Mouse (Mus musculus): ENCODE measurements around the gene Lamc2. TPM values are rescaled to one million over a fixed set of nuclear protein-coding genes. Genes with fewer than 3 reads are reported as not detected.

Gene Lamc2
- polyA plus RNA-seq, 1 experiment from 2014 or later, result 1.2 TPM

- Histone ChIP-seq H3K9ac (replicated peaks) (no peak overlapping the region), H3K36me3 (no peaks in the 10 kb centered on the region)
- WGBS, result 84% methylated on average over 4 of the region's 4 CpGs
These were observed 63.5 kb downstream of the Lamc2 start for GRCm38 (mm10) chr1:153122764-153123163.

GRCm38 (mm10) chr1:153121320-153121719 is 64.9 kb downstream of the Lamc2 start:
- WGBS, result 89% methylated on average over 5 of the region's 5 CpGs
- Histone ChIP-seq H3K4me1 (no peaks in the 10 kb centered on the region), H3K9ac (replicated peaks) (no peak overlapping the region), H3K4me3 (no peak overlapping the region), H3K9me3 (no peaks in the 10 kb centered on the region), H3K27ac (replicated peaks) (no peak overlapping the region), H3K36me3 (no peaks in the 10 kb centered on the region), H3K27me3 (no peaks in the 10 kb centered on the region), H3K4me2 (replicated peaks) (no peak overlapping the region)
- no peak for ATAC-seq (replicated peaks)

More at GRCm38 (mm10) chr1:153122764-153123163, 63.5 kb downstream of the Lamc2 start:
- ATAC-seq (replicated peaks), result no peak
- Histone ChIP-seq H3K4me2 (replicated peaks) (no peak overlapping the region), H3K9me3 (no peaks in the 10 kb centered on the region), H3K4me1 (no peaks in the 10 kb centered on the region), H3K27ac (replicated peaks) (no peak overlapping the region), H3K27me3 (no peaks in the 10 kb centered on the region), H3K4me3 (no peak overlapping the region)

- no peaks in the 10 kb centered on the region for H3K9me3 ChIP-seq
- WGBS, result 79% methylated on average over 6 of the region's 6 CpGs
These were observed 65.7 kb downstream of the Lamc2 start for GRCm38 (mm10) chr1:153120544-153120943.

GRCm38 (mm10) chr1:153115315-153115714 is 70.9 kb downstream of the Lamc2 start:
- Histone ChIP-seq H3K9me3 (no peaks in the 10 kb centered on the region), H3K4me2 (replicated peaks) (no peak overlapping the region), H3K27me3 (no peaks in the 10 kb centered on the region), H3K9ac (replicated peaks) (no peak overlapping the region), H3K4me1 (no peaks in the 10 kb centered on the region), H3K27ac (replicated peaks) (no peak overlapping the region), H3K36me3 (peaks cover 11% of the 10 kb centered on the region), H3K4me3 (no peak overlapping the region)
- WGBS, result 85% methylated on average over 8 of the region's 8 CpGs
- no peak for ATAC-seq (replicated peaks)

More at GRCm38 (mm10) chr1:153120544-153120943, 65.7 kb downstream of the Lamc2 start:
- Histone ChIP-seq H3K36me3 (peaks cover 2% of the 10 kb centered on the region; the same call in 1 of the 2 replicates), H3K4me1 (no peaks in the 10 kb centered on the region), H3K9ac (replicated peaks) (no peak overlapping the region), H3K27me3 (no peaks in the 10 kb centered on the region), H3K27ac (replicated peaks) (no peak overlapping the region), H3K4me2 (replicated peaks) (no peak overlapping the region), H3K4me3 (no peak overlapping the region)
- no peak for ATAC-seq (replicated peaks)

GRCm38 (mm10) chr1:153111596-153111995 is 74.7 kb downstream of the Lamc2 start:
- Histone ChIP-seq H3K9ac (replicated peaks) (no peak overlapping the region), H3K4me1 (no peaks in the 10 kb centered on the region), H3K27me3 (no peaks in the 10 kb centered on the region), H3K27ac (replicated peaks) (no peak overlapping the region), H3K9me3 (no peaks in the 10 kb centered on the region), H3K4me3 (no peak overlapping the region), H3K4me2 (replicated peaks) (no peak overlapping the region), H3K36me3 (peaks cover 11% of the 10 kb centered on the region)
- ATAC-seq (replicated peaks), result no peak
- WGBS, result 28% methylated on average over 4 of the region's 4 CpGs

- ATAC-seq (replicated peaks), result no peak
- Histone ChIP-seq H3K36me3 (peaks cover 7% of the 10 kb centered on the region), H3K9me3 (no peaks in the 10 kb centered on the region), H3K27me3 (no peaks in the 10 kb centered on the region), H3K4me3 (no peak overlapping the region), H3K4me1 (no peaks in the 10 kb centered on the region), H3K27ac (replicated peaks) (no peak overlapping the region), H3K9ac (replicated peaks) (no peak overlapping the region), H3K4me2 (replicated peaks) (no peak overlapping the region)
- 69% methylated on average over 3 of the region's 3 CpGs for WGBS
These were observed 76.4 kb downstream of the Lamc2 start for GRCm38 (mm10) chr1:153109836-153110235.

GRCm38 (mm10) chr1:153109346-153109745 is 76.9 kb downstream of the Lamc2 start:
- no peaks in the 10 kb centered on the region for H3K9me3 ChIP-seq
- no peak overlapping the region for H3K4me2 ChIP-seq (replicated peaks)
- no peaks in the 10 kb centered on the region for H3K4me1 ChIP-seq
- peaks cover 7% of the 10 kb centered on the region for H3K36me3 ChIP-seq
- no peaks in the 10 kb centered on the region for H3K27me3 ChIP-seq
- H3K9ac ChIP-seq (replicated peaks), result no peak overlapping the region
- no peak for ATAC-seq (replicated peaks)
- H3K27ac ChIP-seq (replicated peaks), result no peak overlapping the region
- no peak overlapping the region for H3K4me3 ChIP-seq
- WGBS, result 88% methylated on average over 5 of the region's 5 CpGs

- no peak; the same call in 1 of the 2 replicates for ATAC-seq (replicated peaks)
- H3K27ac ChIP-seq (replicated peaks), result no peak overlapping the region
- WGBS, result 36% methylated on average over 7 of the region's 7 CpGs
- H3K9ac ChIP-seq (replicated peaks), result no peak overlapping the region
- no peaks in the 10 kb centered on the region for H3K27me3 ChIP-seq
- no peaks in the 10 kb centered on the region for H3K4me1 ChIP-seq
- H3K9me3 ChIP-seq, result no peaks in the 10 kb centered on the region
- no peak overlapping the region for H3K4me2 ChIP-seq (replicated peaks)
- no peak overlapping the region for H3K4me3 ChIP-seq
- H3K36me3 ChIP-seq, result peaks cover 7% of the 10 kb centered on the region
These were observed 78.4 kb downstream of the Lamc2 start for GRCm38 (mm10) chr1:153107866-153108265.

- no peak for ATAC-seq (replicated peaks)
- no peak overlapping the region for H3K4me3 ChIP-seq
- no peak overlapping the region for H3K27ac ChIP-seq (replicated peaks)
- no peaks in the 10 kb centered on the region for H3K27me3 ChIP-seq
- H3K36me3 ChIP-seq, result no peaks in the 10 kb centered on the region
- H3K4me1 ChIP-seq, result no peaks in the 10 kb centered on the region
- 73% methylated on average over 11 of the region's 12 CpGs for WGBS
- H3K4me2 ChIP-seq (replicated peaks), result no peak overlapping the region
- H3K9ac ChIP-seq (replicated peaks), result no peak overlapping the region
- no peaks in the 10 kb centered on the region for H3K9me3 ChIP-seq
These were observed 81.4 kb downstream of the Lamc2 start for GRCm38 (mm10) chr1:153104804-153105203.

- 98% methylated on average over 8 of the region's 8 CpGs for WGBS
- no peaks in the 10 kb centered on the region for H3K9me3 ChIP-seq
- no peak for ATAC-seq (replicated peaks)
- H3K4me2 ChIP-seq (replicated peaks), result no peak overlapping the region
- H3K27ac ChIP-seq (replicated peaks), result no peak overlapping the region
- H3K4me1 ChIP-seq, result no peaks in the 10 kb centered on the region
- H3K4me3 ChIP-seq, result no peak overlapping the region
- no peaks in the 10 kb centered on the region for H3K27me3 ChIP-seq
- H3K9ac ChIP-seq (replicated peaks), result no peak overlapping the region
- H3K36me3 ChIP-seq, result no peaks in the 10 kb centered on the region
These were observed 83.1 kb downstream of the Lamc2 start for GRCm38 (mm10) chr1:153103186-153103554.

GRCm38 (mm10) chr1:153102296-153103185 is 83.7 kb downstream of the Lamc2 start:
- H3K4me3 ChIP-seq, result no peak overlapping the region
- H3K4me2 ChIP-seq (replicated peaks), result no peak overlapping the region
- H3K36me3 ChIP-seq, result no peaks in the 10 kb centered on the region
- ATAC-seq (replicated peaks), result no peak
- H3K9me3 ChIP-seq, result no peaks in the 10 kb centered on the region
- WGBS, result 89% methylated on average over 17 of the region's 17 CpGs
- H3K27me3 ChIP-seq, result no peaks in the 10 kb centered on the region
- H3K4me1 ChIP-seq, result no peaks in the 10 kb centered on the region
- no peak overlapping the region for H3K9ac ChIP-seq (replicated peaks)
- no peak overlapping the region for H3K27ac ChIP-seq (replicated peaks)

- no peak overlapping the region for H3K27ac ChIP-seq (replicated peaks)
- H3K4me3 ChIP-seq, result no peak overlapping the region
- no peaks in the 10 kb centered on the region for H3K9me3 ChIP-seq
- no peaks in the 10 kb centered on the region for H3K36me3 ChIP-seq
- H3K4me1 ChIP-seq, result no peaks in the 10 kb centered on the region
- no peak overlapping the region for H3K9ac ChIP-seq (replicated peaks)
- H3K27me3 ChIP-seq, result no peaks in the 10 kb centered on the region
- WGBS, result 31% methylated on average over 9 of the region's 9 CpGs
- H3K4me2 ChIP-seq (replicated peaks), result no peak overlapping the region
- ATAC-seq (replicated peaks), result no peak
These were observed 84.8 kb downstream of the Lamc2 start for GRCm38 (mm10) chr1:153101327-153101880.
